Mouse (Mus musculus) heart, embryonic 15.5 days (tissue): Measurements from ENCODE around the gene Csk. TPM values are rescaled to one million over a fixed set of nuclear protein-coding genes. Genes with fewer than 3 reads are reported as not detected.
A peak's percentile ranks its signal among the peaks of the same experiment; 100 is the strongest.

ENCODE experiments used
- ATAC-seq: fragments of 200-750 bp; cut with Nextera tagmentation; replicated peaks from 2 replicates; pipeline ENCODE4 v1.8.0; 2017; ENCODE audit warnings: low read depth, moderate TSS enrichment; ENCODE audit not compliant: insufficient number of reproducible peaks, insufficient read depth, low FRiP score
- H3K27ac ChIP-seq: fragments of 300-500 bp; sonication (generic); 2 replicates; pipeline ENCODE4 v1.5.1; 2015; ENCODE audit warnings: mild to moderate bottlenecking, inconsistent platforms
- H3K27me3 ChIP-seq: fragments of 300-500 bp; sonication (generic); 2 replicates; pipeline ENCODE4 v1.6.1; 2015; ENCODE audit warnings: inconsistent platforms
- H3K36me3 ChIP-seq: fragments of 300-500 bp; sonication (generic); 2 replicates; pipeline ENCODE4 v1.6.1; 2015; ENCODE audit warnings: mild to moderate bottlenecking, inconsistent platforms
- H3K4me1 ChIP-seq: fragments of 300-500 bp; sonication (generic); replicated peaks from 2 replicates; pipeline ENCODE4 v1.6.1; 2015; ENCODE audit warnings: inconsistent platforms
- H3K4me2 ChIP-seq: fragments of 300-500 bp; sonication (generic); 2 replicates; pipeline ENCODE4 v1.6.1; 2015; ENCODE audit warnings: inconsistent platforms, mild to moderate bottlenecking, moderate library complexity
- H3K4me3 ChIP-seq: fragments of 300-500 bp; sonication (generic); 2 replicates; pipeline ENCODE4 v1.5.1; 2015; ENCODE audit warnings: mild to moderate bottlenecking, inconsistent platforms
- H3K9ac ChIP-seq: fragments of 300-500 bp; sonication (generic); 2 replicates; pipeline ENCODE4 v1.6.1; 2015; ENCODE audit warnings: mild to moderate bottlenecking, inconsistent platforms
- H3K9me3 ChIP-seq: fragments of 300-500 bp; sonication (generic); replicated peaks from 2 replicates; pipeline ENCODE4 v1.6.1; 2016; ENCODE audit warnings: inconsistent platforms
- WGBS: fragments of 180-500 bp; shearing (Covaris S2); methylation state at CpG from one replicate; pipeline ENCODE4 v1.1.7; 2015; ENCODE audit warnings: mixed read lengths; 5-methylcytosine and 5-hydroxymethylcytosine counted together
- polyA plus RNA-seq: library from polyadenylated mRNA; unstranded; fragments of >200 nt; fragmentation: Nextera tagmentation; extraction: Ambion mirVana; gene quantifications from 2 replicates; pipeline ENCODE4 v1.2.1, GENCODE M21; 2015

Csk gene
- polyA plus RNA-seq: 14.6 and 20.6 TPM in 2 replicates

DNA sequence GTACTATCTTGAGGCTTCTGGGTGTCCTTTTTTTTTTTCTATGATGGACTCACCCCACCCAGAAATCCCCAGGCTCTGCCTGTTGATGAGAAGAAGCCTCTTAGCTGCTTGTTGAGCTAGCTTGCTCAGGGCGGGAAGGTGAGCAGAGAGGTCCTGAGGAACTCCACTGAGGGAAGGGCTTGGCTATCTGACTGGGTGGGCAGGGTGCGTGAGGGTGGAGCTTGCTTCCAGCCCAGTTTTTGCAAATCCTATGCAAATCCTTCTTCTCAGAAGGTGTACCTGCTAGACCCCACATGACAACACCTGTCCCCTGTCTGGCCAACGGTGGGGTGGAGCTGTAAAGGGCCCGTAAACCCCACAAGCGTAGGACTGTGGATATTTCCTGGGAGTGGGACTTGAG, at the start of gene Csk:
TSS of gene Csk (minus strand) at position 349 of the 400 bp plus-strand sequence.
- no peak within 1 kb of the TSS for H3K9ac ChIP-seq
- 68% methylated on average over 5 of the region's 5 CpGs for WGBS
- H3K36me3 ChIP-seq: no peaks in the 10 kb centered on the region
- ATAC-seq: no peak
- H3K27me3 ChIP-seq: peaks cover 7% of the 10 kb centered on the region; the same call in 1 of the 2 replicates
- H3K4me1 ChIP-seq: peaks cover 12% of the 10 kb centered on the region
- no peaks in the 10 kb centered on the region for H3K9me3 ChIP-seq
- H3K4me2 ChIP-seq: no peak within 1 kb of the TSS
- H3K4me3 ChIP-seq: no peak within 1 kb of the TSS
- no peak within 1 kb of the TSS for H3K27ac ChIP-seq

GRCm38 (mm10) chr9:57698466-57699150, 45.2 kb upstream of the Csk start:
- Histone ChIP-seq H3K4me1 (peaks cover 14% of the 10 kb centered on the region), H3K36me3 (no peaks in the 10 kb centered on the region), H3K27ac (no peak overlapping the region), H3K4me3 (no peak overlapping the region), H3K4me2 (no peak overlapping the region), H3K27me3 (peaks cover 38% of the 10 kb centered on the region), H3K9ac (no peak overlapping the region), H3K9me3 (no peaks in the 10 kb centered on the region)
- ATAC-seq: no peak
- 65% methylated on average over 1 of the region's 1 CpGs for WGBS

- 24% methylated on average over 4 of the region's 4 CpGs for WGBS
- no peak overlapping the region for H3K4me3 ChIP-seq
- H3K36me3 ChIP-seq: no peaks in the 10 kb centered on the region
- ATAC-seq: 0 out of 2 replicates have a peak, but pooled peaks have one; percentile 35
- peaks cover 14% of the 10 kb centered on the region for H3K4me1 ChIP-seq
- no peaks in the 10 kb centered on the region for H3K9me3 ChIP-seq
- no peak overlapping the region for H3K27ac ChIP-seq
- H3K4me2 ChIP-seq: no peak overlapping the region
- H3K27me3 ChIP-seq: peaks cover 38% of the 10 kb centered on the region
- H3K9ac ChIP-seq: no peak overlapping the region
Measured at GRCm38 (mm10) chr9:57697380-57697779, 43.9 kb upstream of the Csk start.

DNA sequence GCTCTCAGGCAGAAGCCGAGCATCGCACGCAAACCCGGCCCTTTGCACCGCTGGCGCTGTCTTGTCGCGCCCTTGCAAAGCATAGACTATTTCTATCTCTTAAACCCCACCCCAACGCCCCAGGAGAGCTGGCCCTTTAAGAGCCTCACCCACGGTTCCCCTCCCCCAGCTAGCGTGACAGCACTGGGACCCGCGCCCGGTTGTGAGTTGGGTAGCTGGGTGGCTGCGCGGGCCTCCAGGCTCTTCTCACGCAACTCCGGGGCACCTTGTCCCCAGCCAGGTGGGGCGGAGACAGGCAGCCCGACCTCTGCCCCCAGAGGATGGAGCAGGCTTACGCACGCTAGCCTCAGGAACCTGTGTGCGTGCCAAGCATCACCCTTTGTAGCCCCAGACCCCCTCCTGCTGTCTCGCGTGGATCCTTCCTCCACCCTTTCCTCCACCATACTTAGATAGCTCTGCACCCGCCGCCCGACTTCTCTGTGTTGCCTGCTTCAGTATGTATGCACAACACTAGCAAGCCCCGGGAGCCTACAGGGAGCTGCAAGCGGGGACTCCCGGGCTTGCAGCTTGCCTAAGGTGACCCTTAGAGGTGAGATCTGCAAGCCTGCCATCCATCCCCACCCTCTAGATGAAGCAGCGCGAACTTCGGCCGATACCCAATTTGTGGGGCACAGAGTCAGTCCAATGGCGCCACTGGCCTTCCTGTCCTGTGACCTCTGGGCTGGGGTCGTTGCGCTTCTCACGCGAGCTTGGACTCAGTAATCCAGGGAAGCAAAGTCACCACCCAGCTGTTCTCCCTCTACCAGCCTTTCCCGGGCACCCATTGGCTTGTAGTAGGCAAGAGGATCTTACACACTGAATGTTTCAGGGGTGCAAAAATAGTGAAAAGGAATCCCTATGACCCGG, 43.2 kb upstream of the Csk start:
- peak overlapping the region; percentile 35; the same call in 1 of the 2 replicates for H3K9ac ChIP-seq
- peak overlapping the region; percentile 82 for H3K4me2 ChIP-seq
- 0 out of 2 replicates have a peak, but pooled peaks have one; percentile 27 for ATAC-seq
- WGBS: 1% methylated on average over 42 of the region's 42 CpGs
- H3K27me3 ChIP-seq: peaks cover 38% of the 10 kb centered on the region
- H3K9me3 ChIP-seq: no peaks in the 10 kb centered on the region
- H3K27ac ChIP-seq: no peak overlapping the region
- H3K4me1 ChIP-seq: peaks cover 14% of the 10 kb centered on the region
- H3K36me3 ChIP-seq: no peaks in the 10 kb centered on the region
- H3K4me3 ChIP-seq: peak overlapping the region; percentile 48

GRCm38 (mm10) chr9:57694108-57694507, 40.7 kb upstream of the Csk start:
- ATAC-seq: no peak
- Histone ChIP-seq H3K4me1 (peaks cover 14% of the 10 kb centered on the region), H3K36me3 (no peaks in the 10 kb centered on the region), H3K27ac (no peak overlapping the region), H3K9me3 (no peaks in the 10 kb centered on the region), H3K4me3 (no peak overlapping the region), H3K4me2 (no peak overlapping the region), H3K27me3 (peaks cover 36% of the 10 kb centered on the region), H3K9ac (no peak overlapping the region)
- WGBS: 75% methylated on average over 2 of the region's 2 CpGs

GRCm38 (mm10) chr9:57688606-57689005, 35.2 kb upstream of the Csk start:
- no peak for ATAC-seq
- 69% methylated on average over 2 of the region's 2 CpGs for WGBS
- no peaks in the 10 kb centered on the region for H3K9me3 ChIP-seq
- H3K4me3 ChIP-seq: no peak overlapping the region
- no peak overlapping the region for H3K27ac ChIP-seq
- H3K27me3 ChIP-seq: no peaks in the 10 kb centered on the region; the same call in 1 of the 2 replicates
- H3K4me2 ChIP-seq: no peak overlapping the region
- H3K4me1 ChIP-seq: no peaks in the 10 kb centered on the region
- H3K36me3 ChIP-seq: no peaks in the 10 kb centered on the region
- H3K9ac ChIP-seq: no peak overlapping the region

GRCm38 (mm10) chr9:57688158-57688557, 34.7 kb upstream of the Csk start:
- Histone ChIP-seq H3K27ac (no peak overlapping the region), H3K4me3 (no peak overlapping the region), H3K4me1 (no peaks in the 10 kb centered on the region), H3K27me3 (no peaks in the 10 kb centered on the region), H3K9ac (no peak overlapping the region), H3K4me2 (no peak overlapping the region), H3K36me3 (no peaks in the 10 kb centered on the region), H3K9me3 (no peaks in the 10 kb centered on the region)
- WGBS: 40% methylated on average over 2 of the region's 2 CpGs
- no peak for ATAC-seq

- no peak within 1 kb of the TSS for H3K4me2 ChIP-seq
- WGBS: 74% methylated on average over 2 of the region's 2 CpGs
- H3K4me3 ChIP-seq: no peak within 1 kb of the TSS
- ATAC-seq: no peak
- no peaks in the 10 kb centered on the region for H3K4me1 ChIP-seq
- no peaks in the 10 kb centered on the region for H3K27me3 ChIP-seq
- H3K9ac ChIP-seq: no peak within 1 kb of the TSS
- no peak within 1 kb of the TSS for H3K27ac ChIP-seq
- no peaks in the 10 kb centered on the region for H3K9me3 ChIP-seq
- H3K36me3 ChIP-seq: no peaks in the 10 kb centered on the region
Measured at GRCm38 (mm10) chr9:57687751-57688150, 34.3 kb upstream of the Csk start, which contains the start of gene Cyp1a1. TSS of gene Cyp1a1 (plus strand) at chr9:57687928.

GRCm38 (mm10) chr9:57686011-57686410, 32.6 kb upstream of the Csk start:
- no peaks in the 10 kb centered on the region for H3K27me3 ChIP-seq
- ATAC-seq: no peak
- H3K4me3 ChIP-seq: no peak overlapping the region
- H3K9ac ChIP-seq: no peak overlapping the region
- H3K4me2 ChIP-seq: no peak overlapping the region
- H3K27ac ChIP-seq: no peak overlapping the region
- H3K4me1 ChIP-seq: no peaks in the 10 kb centered on the region
- 80% methylated on average over 5 of the region's 5 CpGs for WGBS
- no peaks in the 10 kb centered on the region for H3K36me3 ChIP-seq
- no peaks in the 10 kb centered on the region for H3K9me3 ChIP-seq

GRCm38 (mm10) chr9:57683520-57683919, 30.1 kb upstream of the Csk start, which contains the start of gene Cyp1a2:
TSS of gene Cyp1a2 (minus strand) at chr9:57683703.
- 68% methylated on average over 5 of the region's 5 CpGs for WGBS

GRCm38 (mm10) chr9:57681411-57681810, 28.0 kb upstream of the Csk start:
- 76% methylated on average over 10 of the region's 10 CpGs for WGBS
- no peak overlapping the region for H3K27ac ChIP-seq
- H3K36me3 ChIP-seq: no peaks in the 10 kb centered on the region
- no peak overlapping the region for H3K4me3 ChIP-seq
- H3K27me3 ChIP-seq: no peaks in the 10 kb centered on the region
- no peak for ATAC-seq
- no peak overlapping the region for H3K9ac ChIP-seq
- H3K4me2 ChIP-seq: no peak overlapping the region
- H3K4me1 ChIP-seq: no peaks in the 10 kb centered on the region
- no peaks in the 10 kb centered on the region for H3K9me3 ChIP-seq

More at GRCm38 (mm10) chr9:57683520-57683919, 30.1 kb upstream of the Csk start, which contains the start of gene Cyp1a2:
- H3K27ac ChIP-seq: no peak within 1 kb of the TSS
- H3K36me3 ChIP-seq: no peaks in the 10 kb centered on the region
- H3K9ac ChIP-seq: no peak within 1 kb of the TSS
- no peaks in the 10 kb centered on the region for H3K4me1 ChIP-seq
- no peak within 1 kb of the TSS for H3K4me2 ChIP-seq
- H3K27me3 ChIP-seq: no peaks in the 10 kb centered on the region
- H3K9me3 ChIP-seq: no peaks in the 10 kb centered on the region
- ATAC-seq: no peak
- H3K4me3 ChIP-seq: no peak within 1 kb of the TSS
